Mouse (Mus musculus): Measurements from ENCODE around the gene Pex26. TPM values are rescaled to one million over a fixed set of nuclear protein-coding genes. Genes with fewer than 3 reads are reported as not detected.
A peak's percentile ranks its signal among the peaks of the same experiment; 100 is the strongest.

The Pex26 gene
- polyA plus RNA-seq, 1 experiment from 2014 or later = 4.1 TPM

DNA sequence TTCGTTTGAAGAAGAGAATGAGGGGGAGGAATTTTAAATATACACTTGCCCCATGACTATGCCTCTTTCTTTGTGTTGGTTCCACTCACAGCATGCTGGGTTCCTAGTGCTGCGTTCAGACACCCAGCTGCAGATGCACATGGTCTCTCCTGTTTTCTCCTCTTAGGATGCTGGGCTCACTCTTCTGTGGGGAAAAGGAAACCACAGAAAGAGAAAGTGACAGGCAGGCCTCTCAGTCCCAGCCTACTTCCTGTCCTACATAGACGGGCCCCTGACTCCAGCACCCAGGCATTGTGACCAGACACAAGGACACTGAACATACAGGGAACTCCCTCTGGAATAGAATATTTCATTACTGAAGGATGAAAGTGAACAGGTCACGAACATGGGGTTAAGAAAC is 42.6 kb downstream of the Pex26 start:
- Histone ChIP-seq H3K4me2 (no peak overlapping the region), H3K4me1 (ENCODE audit: control insufficient read depth, insufficient read depth, low read length) (no peaks in the 10 kb centered on the region), H3K4me3 (ENCODE audit: low read depth, low read length) (no peak overlapping the region), H3K27me3 (ENCODE audit: control insufficient read depth, insufficient read depth, low read length) (no peaks in the 10 kb centered on the region), H3K36me3 (ENCODE audit: control insufficient read depth, insufficient read depth, low read length) (no peaks in the 10 kb centered on the region), H3K9me3 (replicated peaks; ENCODE audit: control insufficient read depth, low read length) (no peaks in the 10 kb centered on the region), H3K9ac (ENCODE audit: low read depth, low read length) (no peak overlapping the region), H3K27ac (ENCODE audit: low read depth, low read length) (no peak overlapping the region)
- ATAC-seq (replicated peaks; ENCODE audit: insufficient number of reproducible peaks, low FRiP score, low TSS enrichment) = no peak
- WGBS (ENCODE audit: insufficient replicate concordance) = 47% methylated on average over 4 of the region's 4 CpGs

DNA sequence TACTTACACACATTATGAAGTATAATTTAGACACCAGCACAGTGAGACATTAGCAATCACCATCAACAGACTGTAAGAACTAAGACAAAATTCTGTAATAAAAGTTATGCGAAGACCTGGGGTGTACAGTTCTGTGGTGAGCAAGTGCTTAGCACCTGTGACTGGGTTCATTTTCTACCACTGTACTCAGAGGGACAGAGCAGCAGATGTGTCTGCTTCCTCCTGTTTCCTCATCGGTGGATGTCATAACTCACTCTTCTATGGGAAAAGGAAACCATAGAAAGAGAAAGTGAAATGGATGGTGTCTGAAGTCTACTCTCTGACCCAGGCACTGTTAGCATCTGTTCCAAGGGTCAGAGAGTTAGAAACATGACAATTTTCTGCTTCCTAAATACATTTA is 43.3 kb downstream of the Pex26 start:
- Histone ChIP-seq H3K4me3 (ENCODE audit: low read depth, low read length) (no peak overlapping the region), H3K36me3 (ENCODE audit: control insufficient read depth, insufficient read depth, low read length) (no peaks in the 10 kb centered on the region), H3K4me2 (no peak overlapping the region), H3K27ac (ENCODE audit: low read depth, low read length) (no peak overlapping the region), H3K9ac (ENCODE audit: low read depth, low read length) (no peak overlapping the region), H3K4me1 (ENCODE audit: control insufficient read depth, insufficient read depth, low read length) (no peaks in the 10 kb centered on the region), H3K9me3 (replicated peaks; ENCODE audit: control insufficient read depth, low read length) (no peaks in the 10 kb centered on the region), H3K27me3 (ENCODE audit: control insufficient read depth, insufficient read depth, low read length) (no peaks in the 10 kb centered on the region)
- no peak for ATAC-seq (replicated peaks; ENCODE audit: insufficient number of reproducible peaks, low FRiP score, low TSS enrichment)
- WGBS (ENCODE audit: insufficient replicate concordance) = 88% methylated on average over 2 of the region's 2 CpGs

DNA sequence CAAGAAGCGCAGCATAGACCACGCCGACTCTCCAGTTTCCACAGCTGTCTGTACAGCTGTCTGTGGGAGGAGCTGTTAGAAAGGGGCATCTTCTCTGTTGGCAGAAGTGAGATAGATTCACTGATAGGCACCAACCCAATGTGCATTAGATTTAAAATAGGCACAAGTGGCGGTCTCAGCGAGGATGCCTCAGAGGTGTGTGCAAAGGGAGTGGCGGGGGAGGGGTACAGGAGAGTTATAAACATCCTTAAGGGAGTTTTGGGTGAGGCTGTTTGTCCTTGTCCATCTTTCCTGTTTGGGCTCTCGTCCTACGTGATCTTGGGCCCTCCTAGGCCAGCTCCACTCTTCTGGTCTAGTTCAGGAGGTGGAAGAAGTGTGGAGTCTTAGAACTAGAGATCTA is 45.0 kb downstream of the Pex26 start:
- no peaks in the 10 kb centered on the region for H3K4me1 ChIP-seq (ENCODE audit: control insufficient read depth, insufficient read depth, low read length)
- WGBS (ENCODE audit: insufficient replicate concordance) = 61% methylated on average over 8 of the region's 8 CpGs
- no peak overlapping the region for H3K4me3 ChIP-seq (ENCODE audit: low read depth, low read length)
- no peak overlapping the region for H3K27ac ChIP-seq (ENCODE audit: low read depth, low read length)
- H3K27me3 ChIP-seq (ENCODE audit: control insufficient read depth, insufficient read depth, low read length) = no peaks in the 10 kb centered on the region
- H3K4me2 ChIP-seq = no peak overlapping the region
- no peak overlapping the region for H3K9ac ChIP-seq (ENCODE audit: low read depth, low read length)
- no peaks in the 10 kb centered on the region for H3K9me3 ChIP-seq (replicated peaks; ENCODE audit: control insufficient read depth, low read length)
- H3K36me3 ChIP-seq (ENCODE audit: control insufficient read depth, insufficient read depth, low read length) = no peaks in the 10 kb centered on the region
- no peak for ATAC-seq (replicated peaks; ENCODE audit: insufficient number of reproducible peaks, low FRiP score, low TSS enrichment)

DNA sequence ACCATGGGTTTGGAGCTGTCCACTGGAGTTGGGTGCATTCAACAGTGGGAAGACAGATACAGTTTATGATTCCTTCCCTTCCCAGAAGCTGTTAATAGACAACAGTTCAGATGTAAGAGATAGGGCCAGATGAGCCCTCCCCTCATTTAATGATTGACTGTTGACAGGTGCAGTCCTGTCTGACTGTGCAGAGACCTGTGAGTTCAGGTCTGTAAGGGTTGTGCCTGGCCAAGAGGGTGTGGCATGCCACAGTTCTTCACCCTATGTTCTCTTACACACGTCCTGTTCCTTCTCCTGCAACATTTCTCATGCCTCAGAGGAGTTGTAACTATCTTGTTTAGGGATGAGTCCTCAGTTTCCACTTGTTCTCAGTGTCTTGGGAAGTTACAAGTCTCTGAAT is 49.2 kb downstream of the Pex26 start:
- no peak overlapping the region for H3K4me3 ChIP-seq (ENCODE audit: low read depth, low read length)
- ATAC-seq (replicated peaks; ENCODE audit: insufficient number of reproducible peaks, low FRiP score, low TSS enrichment) = no peak
- no peak overlapping the region for H3K4me2 ChIP-seq
- H3K9me3 ChIP-seq (replicated peaks; ENCODE audit: control insufficient read depth, low read length) = no peaks in the 10 kb centered on the region
- no peaks in the 10 kb centered on the region for H3K36me3 ChIP-seq (ENCODE audit: control insufficient read depth, insufficient read depth, low read length)
- H3K4me1 ChIP-seq (ENCODE audit: control insufficient read depth, insufficient read depth, low read length) = no peaks in the 10 kb centered on the region
- no peak overlapping the region for H3K27ac ChIP-seq (ENCODE audit: low read depth, low read length)
- H3K27me3 ChIP-seq (ENCODE audit: control insufficient read depth, insufficient read depth, low read length) = no peaks in the 10 kb centered on the region
- H3K9ac ChIP-seq (ENCODE audit: low read depth, low read length) = no peak overlapping the region
- WGBS (ENCODE audit: insufficient replicate concordance) = 61% methylated on average over 1 of the region's 1 CpGs

DNA sequence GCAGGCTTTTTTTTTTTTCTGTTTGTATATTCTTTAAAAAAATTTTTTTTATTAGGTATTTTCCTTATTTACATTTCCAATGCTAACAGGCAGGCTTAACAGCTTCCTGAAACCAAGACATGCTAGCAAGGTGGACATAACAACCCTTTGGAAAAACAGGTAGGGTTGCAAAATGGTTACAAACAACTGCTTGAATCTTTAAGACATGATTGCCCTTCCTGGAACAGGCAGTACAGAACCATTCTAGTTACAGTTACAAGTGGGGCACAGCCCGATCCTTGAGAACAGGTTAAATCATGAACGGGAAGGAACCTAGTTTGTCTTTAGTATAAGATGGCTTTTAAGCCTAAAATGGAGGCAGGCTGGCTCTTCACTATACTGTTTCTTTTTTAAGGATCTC is 52.9 kb downstream of the Pex26 start:
- Histone ChIP-seq H3K36me3 (ENCODE audit: control insufficient read depth, insufficient read depth, low read length) (no peaks in the 10 kb centered on the region), H3K4me3 (ENCODE audit: low read depth, low read length) (no peak overlapping the region), H3K27ac (ENCODE audit: low read depth, low read length) (no peak overlapping the region), H3K9me3 (replicated peaks; ENCODE audit: control insufficient read depth, low read length) (no peaks in the 10 kb centered on the region), H3K4me1 (ENCODE audit: control insufficient read depth, insufficient read depth, low read length) (no peaks in the 10 kb centered on the region), H3K4me2 (no peak overlapping the region), H3K9ac (ENCODE audit: low read depth, low read length) (no peak overlapping the region), H3K27me3 (ENCODE audit: control insufficient read depth, insufficient read depth, low read length) (peaks cover 3% of the 10 kb centered on the region; the same call in 1 of the 2 replicates)
- 84% methylated on average over 2 of the region's 2 CpGs for WGBS (ENCODE audit: insufficient replicate concordance)
- ATAC-seq (replicated peaks; ENCODE audit: insufficient number of reproducible peaks, low FRiP score, low TSS enrichment) = no peak

DNA sequence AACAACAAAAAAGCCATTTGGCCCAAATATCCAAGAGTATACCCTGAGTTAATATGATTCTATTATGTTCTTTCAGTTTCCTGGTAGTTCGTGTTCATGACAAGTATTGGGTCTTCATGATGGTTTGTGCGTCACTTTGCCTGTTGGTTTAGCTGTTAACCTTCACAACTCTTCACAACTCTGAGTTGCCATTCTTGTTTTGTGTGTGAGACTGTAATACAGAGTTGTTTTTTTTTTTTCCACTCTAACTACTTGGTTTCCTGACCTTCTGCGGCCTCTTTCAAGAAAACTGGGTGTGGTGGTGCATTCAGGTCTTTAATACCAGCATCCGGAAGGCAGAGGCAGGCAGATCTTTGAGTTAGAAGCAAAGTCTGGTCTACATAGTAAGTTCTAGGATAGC is 54.7 kb downstream of the Pex26 start:
- no peak for ATAC-seq (replicated peaks; ENCODE audit: insufficient number of reproducible peaks, low FRiP score, low TSS enrichment)
- WGBS (ENCODE audit: insufficient replicate concordance) = 90% methylated on average over 4 of the region's 4 CpGs
- no peak overlapping the region for H3K4me2 ChIP-seq
- H3K27me3 ChIP-seq (ENCODE audit: control insufficient read depth, insufficient read depth, low read length) = peaks cover 6% of the 10 kb centered on the region
- H3K4me3 ChIP-seq (ENCODE audit: low read depth, low read length) = no peak overlapping the region
- H3K36me3 ChIP-seq (ENCODE audit: control insufficient read depth, insufficient read depth, low read length) = no peaks in the 10 kb centered on the region
- H3K9ac ChIP-seq (ENCODE audit: low read depth, low read length) = no peak overlapping the region
- H3K27ac ChIP-seq (ENCODE audit: low read depth, low read length) = no peak overlapping the region
- H3K4me1 ChIP-seq (ENCODE audit: control insufficient read depth, insufficient read depth, low read length) = no peaks in the 10 kb centered on the region
- H3K9me3 ChIP-seq (replicated peaks; ENCODE audit: control insufficient read depth, low read length) = no peaks in the 10 kb centered on the region

DNA sequence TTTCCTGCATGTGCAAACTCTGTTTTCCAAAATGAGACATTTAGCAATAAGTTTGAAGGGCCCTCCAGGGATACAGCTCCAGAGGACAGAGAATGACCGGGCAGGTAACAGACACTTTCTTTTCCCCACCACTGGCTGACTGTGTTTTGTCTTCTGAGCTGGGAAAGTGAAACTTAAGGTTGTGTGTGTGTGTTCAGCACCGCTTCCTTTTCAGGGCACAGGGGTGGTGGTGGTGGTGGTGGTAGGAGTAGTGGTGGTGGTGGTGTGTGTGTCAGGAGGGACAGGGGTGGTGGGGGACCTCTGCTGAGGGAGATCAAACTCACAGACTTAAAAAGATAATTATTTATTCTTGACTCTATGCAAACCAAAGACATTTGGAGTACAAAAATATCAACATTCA is 58.3 kb downstream of the Pex26 start:
- H3K36me3 ChIP-seq (ENCODE audit: control insufficient read depth, insufficient read depth, low read length) = no peaks in the 10 kb centered on the region
- peaks cover 8% of the 10 kb centered on the region for H3K27me3 ChIP-seq (ENCODE audit: control insufficient read depth, insufficient read depth, low read length)
- no peak overlapping the region for H3K4me3 ChIP-seq (ENCODE audit: low read depth, low read length)

DNA sequence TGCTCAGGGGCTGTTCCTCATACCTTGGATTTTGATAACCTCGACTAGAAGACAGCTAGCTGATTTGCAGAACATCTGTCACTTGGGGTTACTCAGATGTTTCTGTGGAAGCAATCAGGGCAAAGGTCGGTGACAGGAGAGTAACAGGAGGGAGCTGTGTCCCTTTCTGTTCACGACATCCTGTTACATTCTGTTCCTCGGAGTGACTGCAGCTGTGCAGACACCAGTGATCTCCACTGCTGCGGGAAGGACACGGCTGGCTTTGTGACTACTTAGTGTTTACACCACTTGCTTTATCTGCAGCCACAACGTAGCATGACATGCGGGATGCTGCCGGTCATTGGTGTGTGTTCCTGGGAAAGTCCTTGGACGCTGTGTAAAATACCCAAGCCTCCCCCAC is 59.7 kb downstream of the Pex26 start:
- no peaks in the 10 kb centered on the region for H3K9me3 ChIP-seq (replicated peaks; ENCODE audit: control insufficient read depth, low read length)
- WGBS (ENCODE audit: insufficient replicate concordance) = 34% methylated on average over 10 of the region's 10 CpGs
- H3K36me3 ChIP-seq (ENCODE audit: control insufficient read depth, insufficient read depth, low read length) = no peaks in the 10 kb centered on the region
- H3K4me3 ChIP-seq (ENCODE audit: low read depth, low read length) = no peak overlapping the region
- no peak for ATAC-seq (replicated peaks; ENCODE audit: insufficient number of reproducible peaks, low FRiP score, low TSS enrichment)
- H3K4me2 ChIP-seq = no peak overlapping the region
- peaks cover 8% of the 10 kb centered on the region for H3K27me3 ChIP-seq (ENCODE audit: control insufficient read depth, insufficient read depth, low read length)
- no peak overlapping the region for H3K9ac ChIP-seq (ENCODE audit: low read depth, low read length)
- no peaks in the 10 kb centered on the region; the same call in 1 of the 2 replicates for H3K4me1 ChIP-seq (ENCODE audit: control insufficient read depth, insufficient read depth, low read length)
- H3K27ac ChIP-seq (ENCODE audit: low read depth, low read length) = no peak overlapping the region

More for the DNA sequence above, 58.3 kb downstream of the Pex26 start:
- Histone ChIP-seq H3K9me3 (replicated peaks; ENCODE audit: control insufficient read depth, low read length) (no peaks in the 10 kb centered on the region), H3K4me1 (ENCODE audit: control insufficient read depth, insufficient read depth, low read length) (no peaks in the 10 kb centered on the region; the same call in 1 of the 2 replicates), H3K9ac (ENCODE audit: low read depth, low read length) (no peak overlapping the region), H3K4me2 (no peak overlapping the region), H3K27ac (ENCODE audit: low read depth, low read length) (no peak overlapping the region)
- ATAC-seq (replicated peaks; ENCODE audit: insufficient number of reproducible peaks, low FRiP score, low TSS enrichment) = no peak
- WGBS (ENCODE audit: insufficient replicate concordance) = 69% methylated on average over 2 of the region's 2 CpGs

DNA sequence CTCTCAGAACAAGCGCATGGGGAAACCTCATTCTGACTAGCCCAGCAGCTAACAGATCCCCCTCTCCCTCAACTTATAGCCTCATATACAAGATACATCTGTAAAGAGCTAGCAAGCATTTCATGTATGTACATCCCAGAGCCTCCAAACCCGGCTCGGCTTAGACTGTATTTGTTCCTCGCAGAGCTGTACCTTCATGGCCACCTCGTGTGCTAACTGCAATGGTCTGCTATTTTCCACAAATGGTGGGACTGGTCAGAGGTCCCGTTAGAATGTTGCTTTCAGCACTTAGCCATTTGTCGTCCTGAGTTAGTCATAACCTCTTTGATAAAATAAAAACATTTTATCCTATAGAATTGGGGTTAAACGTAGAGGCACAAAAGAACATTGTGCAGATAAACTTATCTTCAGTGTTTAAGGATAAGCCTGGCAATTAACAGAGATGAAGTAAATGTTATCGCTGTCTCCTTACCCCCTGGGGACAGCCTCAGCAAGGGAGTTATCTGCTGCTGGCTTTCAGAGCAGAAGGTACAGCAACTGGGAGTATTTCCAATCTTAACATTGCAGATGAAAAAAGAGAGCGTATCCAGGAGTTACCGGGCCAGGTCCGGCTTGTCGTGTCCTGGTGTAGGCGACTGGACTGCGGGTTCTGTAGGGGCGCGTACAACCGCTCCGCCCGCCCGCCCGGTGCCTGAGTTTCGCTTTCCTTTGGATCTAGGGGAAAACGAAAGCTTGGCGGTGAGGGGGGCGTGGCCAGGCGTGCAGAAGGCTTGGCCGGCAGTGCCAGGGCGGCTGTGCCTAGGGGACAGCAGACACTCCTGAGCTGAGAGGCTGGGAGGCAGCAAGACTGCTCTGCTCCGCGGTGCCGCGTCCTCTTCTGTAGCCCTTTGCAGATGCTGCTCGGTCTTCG is 61.9 kb downstream of the Pex26 start, which contains the start of gene Usp18:
Usp18 (plus strand) TSS at position 780 of the 910 bp plus-strand sequence.
- ATAC-seq (replicated peaks; ENCODE audit: insufficient number of reproducible peaks, low FRiP score, low TSS enrichment) = peak; percentile 87; the same call in 1 of the 2 replicates
- peak within 1 kb of the TSS; percentile 76 for H3K4me2 ChIP-seq
- no peak within 1 kb of the TSS for H3K27ac ChIP-seq (ENCODE audit: low read depth, low read length)
- peak within 1 kb of the TSS; percentile 60 for H3K4me3 ChIP-seq (ENCODE audit: low read depth, low read length)
- H3K9me3 ChIP-seq (replicated peaks; ENCODE audit: control insufficient read depth, low read length) = no peaks in the 10 kb centered on the region
- H3K9ac ChIP-seq (ENCODE audit: low read depth, low read length) = peak within 1 kb of the TSS; percentile 62
- 5% methylated on average over 35 of the region's 35 CpGs for WGBS (ENCODE audit: insufficient replicate concordance)
- no peaks in the 10 kb centered on the region for H3K36me3 ChIP-seq (ENCODE audit: control insufficient read depth, insufficient read depth, low read length)
- no peaks in the 10 kb centered on the region; the same call in 1 of the 2 replicates for H3K4me1 ChIP-seq (ENCODE audit: control insufficient read depth, insufficient read depth, low read length)
- peaks cover 8% of the 10 kb centered on the region for H3K27me3 ChIP-seq (ENCODE audit: control insufficient read depth, insufficient read depth, low read length)
